Mouse (Mus musculus): Measurements from ENCODE around the gene Rpl41. TPM values are rescaled to one million over a fixed set of nuclear protein-coding genes. Genes with fewer than 3 reads are reported as not detected.

The Rpl41 gene
- polyA plus RNA-seq, 1 experiment: 2,108 TPM

DNA sequence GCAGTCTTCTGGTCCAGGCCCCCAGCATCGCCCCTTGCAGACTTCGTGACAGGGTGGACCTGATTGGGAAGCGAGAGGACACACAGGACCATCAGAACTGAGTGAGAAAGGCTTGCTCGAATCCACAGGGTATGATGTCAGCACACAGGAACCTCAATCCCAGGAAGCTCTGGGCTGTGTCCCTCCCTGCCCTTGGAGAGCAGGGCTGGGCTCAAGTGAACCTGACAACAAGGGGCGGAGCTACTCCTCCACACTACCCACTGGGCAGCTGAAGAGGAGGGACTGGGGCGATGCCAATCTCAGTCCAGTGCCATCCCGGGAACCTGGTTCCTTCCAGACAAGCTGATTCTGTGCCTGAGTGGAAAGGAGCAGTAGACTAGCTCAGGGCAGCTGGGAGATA is 34.5 kb upstream of the Rpl41 start:
- TF ChIP-seq POLR2A (IDR thresholded peaks at IDR 0.05; ENCODE audit: control insufficient read depth, extremely low read depth, insufficient read depth, low read length, poor library complexity): no peak
- TF ChIP-seq CTCF (IDR thresholded peaks at IDR 0.05; ENCODE audit: borderline replicate concordance, control insufficient read depth, extremely low read depth, insufficient read depth, low read length, poor library complexity): no peak
- Histone ChIP-seq H3K27me3 (ENCODE audit: control insufficient read depth, insufficient read depth, low read length) (no peaks in the 10 kb centered on the region), H3K4me3 (ENCODE audit: control insufficient read depth, insufficient read depth, low read length) (no peak overlapping the region), H3K4me1 (replicated peaks; ENCODE audit: control insufficient read depth, insufficient read depth, low read length) (peaks cover 39% of the 10 kb centered on the region), H3K36me3 (ENCODE audit: control insufficient read depth, insufficient read depth, low read length) (no peaks in the 10 kb centered on the region), H3K27ac (ENCODE audit: control insufficient read depth, insufficient read depth, low read length) (no peak overlapping the region)
- 75% methylated on average over 7 of the region's 7 CpGs for WGBS
- DNase-seq: no peak

DNA sequence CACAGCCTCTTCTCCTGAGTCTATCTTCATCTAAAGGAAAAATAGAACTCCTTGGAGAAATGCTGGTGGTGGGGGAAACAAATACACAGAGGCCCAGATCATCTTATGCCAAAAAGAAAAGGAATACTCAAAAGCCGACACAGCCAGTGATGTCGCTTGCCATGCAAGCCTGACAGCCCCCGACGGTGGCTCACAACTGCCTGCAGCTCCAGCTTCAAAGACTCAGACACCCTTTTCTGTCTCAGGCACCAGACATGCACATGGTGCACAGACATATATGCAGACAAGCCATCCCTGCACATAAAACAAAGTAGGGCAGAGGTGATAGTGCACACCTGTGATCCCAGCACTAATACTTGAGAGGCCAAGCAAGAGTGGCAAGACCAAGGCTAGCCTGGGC is 30.6 kb upstream of the Rpl41 start:
- no peaks in the 10 kb centered on the region for H3K27me3 ChIP-seq (ENCODE audit: control insufficient read depth, insufficient read depth, low read length)
- DNase-seq: no peak
- 58% methylated on average over 4 of the region's 4 CpGs for WGBS
- peaks cover 18% of the 10 kb centered on the region for H3K4me1 ChIP-seq (replicated peaks; ENCODE audit: control insufficient read depth, insufficient read depth, low read length)
- H3K27ac ChIP-seq (ENCODE audit: control insufficient read depth, insufficient read depth, low read length): no peak overlapping the region
- no peaks in the 10 kb centered on the region for H3K36me3 ChIP-seq (ENCODE audit: control insufficient read depth, insufficient read depth, low read length)
- TF ChIP-seq CTCF (IDR thresholded peaks at IDR 0.05; ENCODE audit: borderline replicate concordance, control insufficient read depth, extremely low read depth, insufficient read depth, low read length, poor library complexity) (no peak), POLR2A (IDR thresholded peaks at IDR 0.05; ENCODE audit: control insufficient read depth, extremely low read depth, insufficient read depth, low read length, poor library complexity) (no peak)
- no peak overlapping the region for H3K4me3 ChIP-seq (ENCODE audit: control insufficient read depth, insufficient read depth, low read length)

DNA sequence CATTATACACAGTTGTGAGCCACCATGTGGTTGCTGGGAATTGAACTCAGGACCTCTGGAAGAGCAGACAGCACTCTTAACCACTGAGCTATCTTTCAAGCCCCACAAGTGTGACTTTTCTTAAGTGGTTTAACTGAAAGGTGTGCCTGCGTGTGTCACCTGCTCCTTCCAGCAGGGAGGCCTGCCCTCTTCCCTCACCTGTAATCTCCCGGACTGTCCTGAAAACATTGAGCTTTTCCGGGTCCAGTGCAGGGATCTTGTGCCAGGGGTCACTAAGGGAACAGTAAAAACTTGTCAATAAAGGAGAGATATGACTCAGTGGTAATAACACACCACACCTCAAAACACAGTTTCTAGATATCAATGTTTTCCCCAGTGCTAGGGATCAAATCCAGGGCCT is 30.2 kb upstream of the Rpl41 start:
- peaks cover 13% of the 10 kb centered on the region for H3K4me1 ChIP-seq (replicated peaks; ENCODE audit: control insufficient read depth, insufficient read depth, low read length)
- no peaks in the 10 kb centered on the region for H3K36me3 ChIP-seq (ENCODE audit: control insufficient read depth, insufficient read depth, low read length)
- H3K27ac ChIP-seq (ENCODE audit: control insufficient read depth, insufficient read depth, low read length): no peak overlapping the region
- no peaks in the 10 kb centered on the region for H3K27me3 ChIP-seq (ENCODE audit: control insufficient read depth, insufficient read depth, low read length)
- no peak overlapping the region for H3K4me3 ChIP-seq (ENCODE audit: control insufficient read depth, insufficient read depth, low read length)
- DNase-seq: no peak
- WGBS: 91% methylated on average over 3 of the region's 3 CpGs
- TF ChIP-seq POLR2A (IDR thresholded peaks at IDR 0.05; ENCODE audit: control insufficient read depth, extremely low read depth, insufficient read depth, low read length, poor library complexity): no peak
- no peak for TF ChIP-seq CTCF (IDR thresholded peaks at IDR 0.05; ENCODE audit: borderline replicate concordance, control insufficient read depth, extremely low read depth, insufficient read depth, low read length, poor library complexity)

DNA sequence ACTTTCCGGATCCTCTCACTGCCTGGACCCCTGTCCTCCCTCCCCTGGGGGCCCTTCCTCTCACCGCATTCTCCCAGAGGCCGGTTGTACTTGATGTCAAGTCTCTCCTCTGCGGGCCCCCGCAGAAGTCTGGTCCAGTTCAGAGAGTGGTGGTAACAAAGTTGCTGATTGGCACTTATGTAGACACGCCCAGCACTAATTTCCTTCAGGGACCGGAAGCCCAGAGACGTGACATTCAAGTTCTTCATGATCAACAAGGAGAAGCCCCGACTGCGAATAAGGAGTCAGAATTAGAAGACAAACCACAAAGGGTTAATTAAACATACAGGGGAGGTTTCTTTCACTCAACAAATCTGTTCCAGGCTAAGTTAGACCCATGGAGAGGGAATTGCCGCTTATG is 29.2 kb upstream of the Rpl41 start:
- H3K4me1 ChIP-seq (replicated peaks; ENCODE audit: control insufficient read depth, insufficient read depth, low read length): peaks cover 9% of the 10 kb centered on the region; the same call in 1 of the 2 replicates
- no peak for TF ChIP-seq POLR2A (IDR thresholded peaks at IDR 0.05; ENCODE audit: control insufficient read depth, extremely low read depth, insufficient read depth, low read length, poor library complexity)
- no peak for TF ChIP-seq CTCF (IDR thresholded peaks at IDR 0.05; ENCODE audit: borderline replicate concordance, control insufficient read depth, extremely low read depth, insufficient read depth, low read length, poor library complexity)
- WGBS: 73% methylated on average over 11 of the region's 11 CpGs
- no peak overlapping the region for H3K27ac ChIP-seq (ENCODE audit: control insufficient read depth, insufficient read depth, low read length)
- H3K27me3 ChIP-seq (ENCODE audit: control insufficient read depth, insufficient read depth, low read length): no peaks in the 10 kb centered on the region
- no peak for DNase-seq
- H3K36me3 ChIP-seq (ENCODE audit: control insufficient read depth, insufficient read depth, low read length): no peaks in the 10 kb centered on the region
- H3K4me3 ChIP-seq (ENCODE audit: control insufficient read depth, insufficient read depth, low read length): peak overlapping the region; percentile 32

DNA sequence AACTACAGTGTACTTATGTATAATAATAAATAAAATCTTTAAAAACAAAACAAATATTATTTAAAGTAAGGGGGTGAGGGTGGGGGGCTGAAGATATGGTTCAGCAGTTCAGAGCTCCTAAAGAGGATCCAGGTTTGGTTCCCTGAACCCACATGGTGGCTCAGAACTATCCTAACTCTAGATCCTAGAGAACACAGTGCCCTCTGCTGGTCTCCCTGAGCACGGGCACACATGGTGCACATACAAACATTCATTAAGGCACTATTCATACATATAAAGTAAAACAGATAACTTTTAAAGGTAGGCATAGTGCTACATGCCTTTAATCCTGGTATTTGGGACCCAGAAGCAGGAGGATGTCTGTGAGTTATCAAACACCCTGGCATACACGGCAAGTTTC is 26.0 kb upstream of the Rpl41 start:
- TF ChIP-seq CTCF (IDR thresholded peaks at IDR 0.05; ENCODE audit: borderline replicate concordance, control insufficient read depth, extremely low read depth, insufficient read depth, low read length, poor library complexity) (no peak), POLR2A (IDR thresholded peaks at IDR 0.05; ENCODE audit: control insufficient read depth, extremely low read depth, insufficient read depth, low read length, poor library complexity) (no peak)
- Histone ChIP-seq H3K27ac (ENCODE audit: control insufficient read depth, insufficient read depth, low read length) (no peak overlapping the region), H3K27me3 (ENCODE audit: control insufficient read depth, insufficient read depth, low read length) (no peaks in the 10 kb centered on the region), H3K36me3 (ENCODE audit: control insufficient read depth, insufficient read depth, low read length) (no peaks in the 10 kb centered on the region), H3K4me1 (replicated peaks; ENCODE audit: control insufficient read depth, insufficient read depth, low read length) (peaks cover 9% of the 10 kb centered on the region; the same call in 1 of the 2 replicates), H3K4me3 (ENCODE audit: control insufficient read depth, insufficient read depth, low read length) (no peak overlapping the region)
- no peak for DNase-seq
- WGBS: 98% methylated on average over 2 of the region's 2 CpGs

DNA sequence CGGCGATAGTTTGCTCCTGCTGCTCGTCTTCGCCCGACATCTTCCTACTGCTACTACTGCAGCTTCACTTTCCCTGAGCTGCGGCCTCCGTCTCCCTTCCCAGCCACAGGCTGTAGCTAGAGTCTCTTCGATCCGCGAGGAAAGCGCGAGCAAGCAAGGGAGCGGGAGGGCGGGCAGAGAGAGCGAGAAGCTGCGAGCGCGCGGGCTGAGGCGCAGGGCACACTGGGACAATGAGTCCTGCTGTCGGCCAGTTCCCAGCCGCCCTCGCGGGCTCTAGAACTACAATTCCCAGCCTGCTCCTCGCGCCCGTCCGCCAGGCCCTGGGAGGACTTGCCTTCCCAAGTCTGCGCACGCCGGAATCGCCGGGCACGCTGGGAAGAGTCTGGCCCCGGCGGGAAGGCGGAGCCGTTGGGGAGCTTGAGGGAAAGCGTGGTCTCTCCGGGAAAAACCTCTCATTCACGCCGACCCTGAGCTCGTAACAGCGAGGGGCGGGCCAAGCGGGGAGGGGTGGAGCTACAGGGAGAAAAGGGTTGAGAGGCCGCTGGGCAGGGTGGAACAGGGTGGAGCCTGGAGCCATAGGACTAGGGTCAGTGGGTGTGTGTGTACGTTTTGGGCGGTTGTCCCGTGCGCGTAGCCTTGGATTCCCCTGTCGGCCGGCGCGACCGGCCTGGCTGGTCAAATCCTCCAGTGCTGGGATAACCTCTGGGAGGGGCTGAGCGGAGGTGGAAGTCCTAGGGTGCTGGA is 16.9 kb upstream of the Rpl41 start, which contains the start of gene Pa2g4:
TSS of gene Pa2g4 (minus strand) at position 200 of the 744 bp plus-strand sequence.
- no peaks in the 10 kb centered on the region for H3K27me3 ChIP-seq (ENCODE audit: control insufficient read depth, insufficient read depth, low read length)
- H3K27ac ChIP-seq (ENCODE audit: control insufficient read depth, insufficient read depth, low read length): 0 out of 2 replicates have a peak within 1 kb of the TSS, but pooled peaks have one; percentile 27
- peak within 1 kb of the TSS; percentile 73 for H3K4me3 ChIP-seq (ENCODE audit: control insufficient read depth, insufficient read depth, low read length)
- DNase-seq: peak; percentile 96
- peaks cover 6% of the 10 kb centered on the region for H3K36me3 ChIP-seq (ENCODE audit: control insufficient read depth, insufficient read depth, low read length)
- peaks cover 8% of the 10 kb centered on the region for H3K4me1 ChIP-seq (replicated peaks; ENCODE audit: control insufficient read depth, insufficient read depth, low read length)
- under 1% methylated on average over 58 of the region's 58 CpGs for WGBS
- TF ChIP-seq CTCF (IDR thresholded peaks at IDR 0.05; ENCODE audit: borderline replicate concordance, control insufficient read depth, extremely low read depth, insufficient read depth, low read length, poor library complexity) (no peak; the same call in 1 of the 2 replicates), POLR2A (IDR thresholded peaks at IDR 0.05; ENCODE audit: control insufficient read depth, extremely low read depth, insufficient read depth, low read length, poor library complexity) (peak; percentile 65)

Data from thymus, adult 2 months (tissue).